Mouse (Mus musculus): ENCODE data around the gene Mvb12b.
A peak's percentile ranks its signal among the peaks of the same experiment; 100 is the strongest.

Gene Mvb12b

DNA sequence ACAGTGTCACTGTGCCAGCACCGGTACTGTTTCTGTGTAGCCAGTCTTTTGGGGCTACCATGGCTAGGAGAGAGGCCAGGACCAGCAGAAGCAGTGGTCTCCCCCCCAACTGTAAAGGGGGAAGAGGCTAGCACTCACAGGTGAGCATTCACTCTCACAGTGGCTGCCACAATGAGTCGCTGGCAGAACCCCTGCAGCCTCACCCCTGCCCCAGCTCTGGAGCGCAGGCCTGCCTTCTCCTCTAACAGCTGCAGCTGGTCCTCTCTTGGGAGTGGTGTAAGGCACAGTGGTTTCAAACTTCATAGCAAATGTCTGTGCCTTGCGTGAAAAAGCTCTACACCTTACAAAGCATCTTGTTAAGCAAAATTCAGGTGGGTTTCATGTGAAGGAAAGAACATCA, 70.7 kb downstream of the Mvb12b start:
- ATAC-seq (ENCODE audit: low TSS enrichment) = no peak

DNA sequence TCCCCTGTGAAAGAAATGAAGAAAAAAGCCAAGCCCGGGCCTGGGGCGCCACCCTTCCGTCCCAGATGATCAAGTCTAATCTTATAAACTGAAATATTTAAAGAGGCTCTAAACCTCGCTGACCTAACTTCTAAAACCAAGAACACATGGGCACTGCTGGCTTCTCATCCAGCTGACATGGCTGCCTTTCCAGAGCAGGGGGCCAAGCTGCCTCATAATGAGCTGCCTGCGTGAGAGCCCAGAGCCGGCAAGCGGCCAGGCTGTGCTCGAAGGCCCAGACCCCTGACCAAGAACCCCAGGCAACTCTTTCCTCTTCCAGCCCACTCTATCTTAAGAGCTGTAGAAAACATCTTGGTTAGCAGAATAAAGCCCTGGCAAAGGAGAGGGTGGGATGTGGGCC, 73.2 kb downstream of the Mvb12b start:
- no peak for ATAC-seq (ENCODE audit: low TSS enrichment)

DNA sequence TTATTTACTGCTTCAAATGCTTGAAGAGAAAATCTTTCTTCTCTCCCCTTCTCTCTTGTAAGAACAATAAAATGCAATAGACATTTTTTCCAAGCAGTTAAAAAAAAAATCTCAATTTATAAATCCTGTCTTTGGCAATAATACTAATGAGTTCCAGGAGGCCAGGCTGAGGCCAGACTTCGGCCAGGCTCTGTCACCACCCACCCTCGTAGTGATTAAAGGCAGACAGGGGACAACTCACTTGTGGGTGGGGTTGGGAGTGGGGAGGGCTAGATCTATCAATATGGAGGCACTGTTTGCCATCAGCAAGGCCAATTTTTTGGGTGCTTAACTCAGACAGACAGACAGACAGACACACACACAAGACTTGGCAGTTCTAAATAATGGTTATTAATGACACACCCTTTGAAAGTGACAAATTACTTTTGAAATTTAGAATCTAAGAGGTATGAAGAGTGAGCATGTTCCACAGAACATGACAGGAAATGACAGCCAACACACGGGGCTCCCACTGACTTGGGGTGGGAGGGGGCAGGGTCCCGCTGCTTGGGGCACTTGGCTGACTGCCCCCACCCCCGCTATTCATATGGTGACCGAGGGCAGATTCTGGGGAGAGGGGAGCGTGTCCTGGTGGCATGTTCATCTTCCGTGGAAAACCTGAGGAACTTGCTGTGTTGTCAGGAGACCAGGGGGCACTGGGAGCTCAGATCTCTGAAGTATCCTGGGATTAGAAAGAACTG, 74.1 kb downstream of the Mvb12b start:
- no peak for ATAC-seq (ENCODE audit: low TSS enrichment)

DNA sequence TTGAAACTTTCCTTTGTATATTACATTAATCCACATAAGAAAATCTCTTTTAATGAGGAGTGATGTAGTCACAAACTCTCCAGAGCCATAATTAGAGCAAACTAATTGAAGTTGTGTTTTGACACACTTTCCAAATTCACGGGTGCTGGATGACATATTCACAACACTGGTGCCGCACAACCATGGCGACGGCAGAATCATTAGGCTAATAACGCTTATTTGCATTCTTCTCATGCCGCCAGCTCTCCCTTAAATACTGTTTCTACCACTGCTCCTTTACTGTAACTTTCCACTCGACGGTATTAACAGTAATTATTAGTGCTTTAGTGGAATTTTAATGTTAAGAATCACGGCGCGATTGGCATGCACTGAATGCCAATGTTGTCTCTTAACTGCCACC, 74.8 kb downstream of the Mvb12b start:
- ATAC-seq (ENCODE audit: low TSS enrichment) = no peak

DNA sequence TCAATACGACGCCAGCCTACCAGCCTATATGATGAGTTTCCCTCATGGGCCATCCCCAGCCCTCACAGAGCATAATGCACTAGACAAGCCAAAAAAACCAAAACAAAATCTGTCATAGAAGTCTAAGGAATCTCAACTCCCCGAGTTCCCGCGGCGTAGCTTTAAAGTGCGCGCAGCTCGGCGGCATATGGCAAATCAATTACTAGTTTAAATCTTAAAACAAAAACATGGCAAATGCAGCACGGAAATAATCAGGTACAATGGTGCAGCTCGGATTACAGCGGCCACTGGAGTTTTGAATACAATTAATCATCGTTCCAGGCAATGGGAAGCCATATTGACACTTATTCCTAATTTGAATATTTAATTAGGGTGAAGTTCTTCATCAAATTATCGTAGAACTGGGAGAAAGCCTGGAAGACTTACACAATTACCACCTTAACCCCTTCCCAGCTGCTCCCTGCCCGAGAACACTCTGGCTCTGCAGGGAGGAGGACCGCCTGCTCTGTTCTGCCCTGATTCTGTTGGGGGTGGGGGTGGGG, 76.3 kb downstream of the Mvb12b start:
- ATAC-seq (ENCODE audit: low TSS enrichment) = no peak

DNA sequence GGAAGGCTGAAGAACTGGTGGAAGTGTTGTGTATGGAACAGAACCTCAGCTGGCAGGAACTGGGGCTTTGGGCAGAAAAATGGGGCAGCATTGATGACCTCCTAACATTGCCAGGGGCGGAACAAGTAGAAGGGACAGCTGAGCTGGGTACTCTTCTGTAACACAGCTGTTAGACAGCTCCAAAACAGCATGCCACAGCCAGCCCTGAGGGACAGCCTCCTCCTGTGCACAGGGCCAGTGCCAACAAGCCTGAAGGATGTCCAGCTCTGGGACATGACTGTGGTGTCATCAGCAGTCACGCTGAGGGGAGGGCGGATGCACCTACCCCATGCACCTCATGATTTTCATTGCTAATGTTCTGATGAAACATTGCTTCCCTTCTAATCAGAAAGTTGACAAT, 78.7 kb downstream of the Mvb12b start:
- ATAC-seq (ENCODE audit: low TSS enrichment) = no peak

DNA sequence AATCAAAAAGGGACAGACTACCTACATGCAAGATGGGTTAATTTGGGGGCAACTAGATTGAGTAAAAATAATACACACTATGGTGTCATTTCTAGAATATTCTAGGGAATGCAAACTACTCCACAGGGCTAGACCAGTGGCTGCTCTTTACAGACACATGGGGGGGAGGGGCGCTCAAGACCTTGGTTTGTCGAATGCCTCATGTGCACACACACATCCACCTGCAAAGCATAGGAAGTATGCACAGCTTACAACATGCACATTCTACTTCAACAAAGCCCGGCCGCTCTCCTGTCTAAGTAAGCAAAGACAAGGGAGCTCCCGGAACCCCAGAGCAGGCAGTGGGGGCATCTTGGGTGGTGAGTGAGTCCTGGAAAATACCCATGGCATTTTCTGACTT, 79.7 kb downstream of the Mvb12b start:
- ATAC-seq (ENCODE audit: low TSS enrichment) = no peak

DNA sequence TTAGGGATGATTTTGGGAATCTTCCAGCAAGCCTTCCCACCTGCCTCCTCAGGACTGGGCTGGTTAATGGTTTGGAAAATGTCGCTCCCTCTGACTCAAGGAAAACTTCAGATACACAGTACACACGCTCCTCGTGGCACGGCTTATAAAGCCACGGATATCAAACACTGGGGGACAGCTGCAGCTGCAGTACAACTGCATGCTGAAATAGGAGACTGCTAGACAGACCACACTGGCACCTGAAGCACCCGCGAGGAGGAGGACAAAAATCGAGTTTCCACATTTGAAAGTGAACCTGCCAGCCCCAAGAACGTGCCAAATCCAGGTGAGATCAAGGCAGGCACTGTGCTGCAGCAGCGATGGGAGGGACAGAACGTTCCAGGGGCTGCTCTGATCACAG, 82.1 kb downstream of the Mvb12b start:
- no peak for ATAC-seq (ENCODE audit: low TSS enrichment)

DNA sequence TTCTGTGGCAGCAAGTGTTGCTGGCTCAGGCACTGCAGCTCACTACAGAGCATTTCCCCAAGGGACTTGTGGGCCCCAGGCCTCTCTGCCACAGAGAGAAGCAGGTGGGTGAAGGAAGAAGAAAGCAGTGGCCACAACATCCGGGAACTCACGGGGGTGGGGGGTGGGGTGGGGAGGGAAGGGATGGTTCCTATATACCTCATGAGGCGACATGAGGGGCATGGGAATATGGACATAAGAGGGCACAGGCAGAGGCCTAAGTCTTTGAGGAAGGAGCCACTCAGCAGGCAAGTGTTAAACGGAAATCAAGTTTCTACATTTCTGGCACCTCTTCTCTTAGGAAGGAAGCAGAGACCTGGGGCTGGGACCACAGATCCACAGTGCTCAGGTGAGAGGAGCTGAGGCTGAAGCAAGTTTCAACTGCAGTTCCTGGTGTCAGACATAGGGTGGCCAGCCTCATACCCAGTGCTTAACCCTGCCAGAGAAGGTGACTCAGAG, 84.0 kb downstream of the Mvb12b start:
- no peak for ATAC-seq (ENCODE audit: low TSS enrichment)

DNA sequence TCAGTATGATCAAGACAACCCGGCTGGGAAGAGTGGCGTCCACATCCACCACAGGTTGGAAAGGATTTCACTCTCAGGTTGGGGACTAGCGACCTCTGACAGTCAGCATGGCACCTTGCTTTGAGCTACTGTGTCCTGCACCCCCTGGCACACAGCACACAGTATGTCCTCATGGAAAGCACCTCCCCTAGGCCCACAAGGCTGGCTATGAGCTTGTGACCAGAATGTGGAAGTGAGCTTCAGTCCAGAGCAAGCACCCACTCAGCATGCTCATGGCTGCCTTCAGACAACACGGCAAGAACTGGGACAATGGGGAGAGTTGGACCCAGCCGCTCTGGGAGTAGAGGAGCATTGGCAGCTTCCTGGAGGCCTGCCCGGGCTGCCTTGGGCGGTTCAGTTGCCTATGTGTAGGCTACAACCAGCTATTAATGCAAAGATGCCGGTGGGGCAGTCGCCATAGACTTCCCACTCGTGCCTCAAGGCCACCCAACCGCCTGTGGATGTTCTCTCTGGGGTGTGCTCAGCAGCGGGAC, 84.6 kb downstream of the Mvb12b start:
- ATAC-seq (ENCODE audit: low TSS enrichment) = peak; percentile 42; the same call in 1 of the 2 replicates

DNA sequence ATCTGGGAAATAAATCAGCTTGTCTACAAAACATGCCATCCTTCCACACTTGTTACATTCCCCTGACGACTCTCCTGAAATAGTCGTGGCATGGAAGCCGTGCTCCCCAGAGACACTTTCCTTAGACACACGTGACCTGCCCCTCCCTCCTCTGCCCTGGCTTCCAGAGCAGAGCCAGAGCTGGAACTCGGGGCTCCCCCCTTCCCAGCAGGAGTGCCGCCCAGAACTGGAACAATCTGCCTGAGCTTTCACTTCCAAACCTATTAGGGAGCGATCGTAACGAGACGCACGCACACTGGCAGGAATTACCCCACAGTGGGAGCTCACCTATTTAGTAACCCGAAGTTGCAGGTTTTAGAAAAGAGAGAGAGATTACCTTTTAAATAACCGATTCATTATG, 86.0 kb downstream of the Mvb12b start:
- ATAC-seq (ENCODE audit: low TSS enrichment) = 0 out of 2 replicates have a peak, but pooled peaks have one; percentile 25

DNA sequence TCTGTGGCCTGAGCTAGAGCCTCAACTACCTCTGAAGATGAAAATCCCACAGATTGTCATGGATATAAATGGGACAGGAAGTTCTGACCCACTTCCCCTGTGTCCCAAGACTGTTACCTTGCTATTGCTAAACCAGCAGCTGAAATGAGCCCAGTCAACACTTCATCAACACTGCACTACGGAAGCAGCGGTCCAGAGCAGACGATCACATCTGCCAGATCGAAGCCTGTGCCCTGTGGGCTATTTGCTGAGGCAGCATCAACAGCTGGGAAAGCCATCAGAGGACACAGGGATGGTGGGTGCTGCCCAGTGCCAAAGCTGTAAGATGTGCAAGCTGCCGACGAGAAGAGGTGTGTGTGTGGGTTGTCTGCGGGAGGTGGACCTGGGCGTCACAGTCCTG, 86.4 kb downstream of the Mvb12b start:
- no peak for ATAC-seq (ENCODE audit: low TSS enrichment)

DNA sequence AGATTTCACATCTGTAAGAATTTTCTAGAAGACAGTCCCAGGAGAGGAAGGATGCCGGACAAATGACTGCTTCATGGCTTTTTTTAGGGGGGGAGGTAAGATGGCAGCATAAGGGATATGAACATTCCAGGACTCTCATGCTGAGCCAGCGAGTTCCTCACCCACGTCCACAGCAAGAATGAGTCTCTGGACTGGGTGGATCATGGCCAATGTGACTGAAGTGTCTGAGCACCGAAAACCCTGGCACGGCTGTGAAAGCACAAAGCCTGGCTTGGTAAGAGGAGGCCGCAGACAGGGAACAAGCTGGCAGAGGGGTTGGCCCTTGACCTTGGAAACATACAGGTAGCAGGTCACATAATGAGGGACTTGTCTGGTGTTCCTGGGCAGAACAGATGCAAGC, 87.5 kb downstream of the Mvb12b start:
- ATAC-seq (ENCODE audit: low TSS enrichment) = peak; percentile 38; the same call in 1 of the 2 replicates

DNA sequence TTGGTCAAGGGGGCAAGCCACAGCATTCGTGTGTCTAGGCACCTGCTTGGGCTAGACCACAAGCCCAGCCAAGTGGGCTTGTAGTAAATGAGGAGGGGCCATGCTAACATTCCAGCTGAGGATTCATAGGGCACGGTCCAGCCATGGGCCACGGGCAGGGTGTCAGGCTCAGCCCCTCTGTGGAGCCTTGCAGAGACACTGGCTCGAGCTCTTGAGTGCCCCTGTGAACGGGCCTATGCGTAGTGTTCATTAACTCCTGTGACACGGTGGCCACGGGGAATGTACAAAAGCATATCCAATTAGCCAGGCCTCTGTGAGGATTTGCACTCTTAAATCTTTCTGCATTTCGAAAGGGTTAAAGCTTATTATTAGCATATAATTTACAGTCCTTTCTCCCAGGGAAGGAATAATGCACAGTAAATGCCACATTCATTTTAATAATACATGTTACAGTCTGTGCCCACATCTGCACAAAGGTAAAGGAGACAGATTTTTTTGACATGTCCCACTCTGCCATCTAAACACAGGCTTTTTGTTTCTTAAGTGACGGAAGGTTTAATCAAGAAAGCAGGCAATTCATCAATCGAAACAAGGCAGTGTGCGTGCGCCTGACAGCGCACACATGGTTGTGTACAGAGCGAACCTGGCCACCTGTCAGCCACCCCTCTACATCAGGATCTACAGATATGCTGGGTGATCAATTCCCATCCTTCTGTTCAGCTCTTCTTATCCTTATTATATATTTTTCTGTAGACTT, 91.9 kb downstream of the Mvb12b start:
- no peak for ATAC-seq (ENCODE audit: low TSS enrichment)

DNA sequence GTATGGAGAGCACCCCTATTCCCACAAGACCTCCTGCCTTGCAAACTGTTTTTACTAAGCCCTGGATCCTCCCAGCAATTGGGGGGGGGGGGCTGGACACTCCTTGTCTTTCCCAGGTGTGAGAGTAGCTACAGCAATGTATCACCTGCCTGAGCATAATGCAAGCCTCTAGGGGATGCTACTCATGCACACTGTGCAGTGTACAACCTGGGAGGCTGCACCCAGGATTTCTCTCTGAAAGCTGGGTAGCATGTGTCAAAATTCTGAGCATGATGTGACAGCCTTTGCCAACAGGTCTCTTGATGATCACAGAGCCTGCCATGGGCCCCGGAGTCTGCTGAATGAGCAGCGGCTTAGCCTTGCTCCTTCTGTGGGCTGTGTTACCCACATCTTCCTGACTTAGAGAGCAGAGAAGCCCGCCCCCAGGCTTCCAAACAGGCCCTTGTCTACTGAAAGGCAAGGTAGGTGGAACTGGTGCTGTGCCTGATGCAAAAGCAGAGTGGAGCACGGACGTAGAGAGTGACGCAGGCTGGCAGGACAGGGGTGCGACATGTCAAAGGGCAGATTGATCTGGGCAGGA, 92.7 kb downstream of the Mvb12b start:
- peak; percentile 76 for ATAC-seq (ENCODE audit: low TSS enrichment)

DNA sequence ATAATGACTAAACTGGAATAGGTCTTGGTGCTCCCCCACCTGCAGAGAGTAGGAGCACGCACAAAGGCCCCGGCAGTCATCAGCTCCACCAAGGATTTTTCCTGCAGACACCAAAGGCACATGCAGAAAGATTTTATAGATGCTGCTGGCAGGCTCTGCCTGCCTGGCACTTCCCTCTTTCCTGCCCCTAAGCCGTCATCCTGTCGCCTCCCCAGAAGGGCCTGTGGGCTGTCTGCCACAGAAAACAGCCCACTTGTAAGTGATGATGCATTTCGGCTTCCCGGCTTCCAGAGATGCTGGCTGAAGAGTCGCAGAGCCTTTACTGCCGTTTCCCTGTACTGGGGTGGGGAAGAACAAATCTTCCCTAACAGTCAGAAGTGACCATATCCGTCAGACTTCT, 93.3 kb downstream of the Mvb12b start:
- ATAC-seq (ENCODE audit: low TSS enrichment) = peak; percentile 94

DNA sequence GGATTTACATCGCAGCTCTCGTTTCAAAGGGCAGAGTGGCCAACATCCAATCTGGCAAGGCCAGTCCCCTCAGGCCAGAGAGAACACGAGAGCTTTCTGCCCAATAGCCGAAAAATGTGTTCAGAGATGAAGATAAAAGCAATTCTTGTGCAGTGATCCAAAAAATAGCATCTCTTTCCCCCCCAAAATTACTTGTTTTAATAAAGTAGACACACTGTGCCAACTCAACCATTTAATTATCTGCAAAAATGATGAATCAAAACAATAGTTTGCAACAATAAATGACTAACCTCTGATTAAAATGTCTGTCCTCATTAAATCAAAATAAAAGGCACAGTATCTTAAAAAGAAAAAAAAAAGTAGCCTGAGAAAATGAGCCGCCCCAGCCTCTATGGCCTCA, 97.4 kb downstream of the Mvb12b start:
- ATAC-seq (ENCODE audit: low TSS enrichment) = no peak

DNA sequence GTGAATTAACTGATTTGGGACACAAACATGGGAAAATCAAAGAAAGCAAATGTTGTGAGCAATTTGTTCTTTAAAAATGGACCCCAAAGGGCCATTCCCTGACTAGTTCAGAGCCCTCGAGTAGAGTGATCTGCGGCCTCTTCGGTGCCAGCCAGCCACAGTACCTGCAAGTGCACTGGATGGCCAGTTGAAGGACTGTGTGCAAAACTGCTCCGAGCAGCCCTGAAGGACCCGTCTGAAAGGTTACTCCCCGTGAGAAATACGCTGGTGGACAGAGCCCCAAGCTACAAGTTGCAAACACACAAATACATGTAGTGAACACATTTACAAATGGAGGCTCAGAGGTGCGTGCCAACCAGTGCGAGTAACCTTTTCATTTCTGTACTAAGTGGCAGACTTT, 98.0 kb downstream of the Mvb12b start:
- no peak for ATAC-seq (ENCODE audit: low TSS enrichment)

DNA sequence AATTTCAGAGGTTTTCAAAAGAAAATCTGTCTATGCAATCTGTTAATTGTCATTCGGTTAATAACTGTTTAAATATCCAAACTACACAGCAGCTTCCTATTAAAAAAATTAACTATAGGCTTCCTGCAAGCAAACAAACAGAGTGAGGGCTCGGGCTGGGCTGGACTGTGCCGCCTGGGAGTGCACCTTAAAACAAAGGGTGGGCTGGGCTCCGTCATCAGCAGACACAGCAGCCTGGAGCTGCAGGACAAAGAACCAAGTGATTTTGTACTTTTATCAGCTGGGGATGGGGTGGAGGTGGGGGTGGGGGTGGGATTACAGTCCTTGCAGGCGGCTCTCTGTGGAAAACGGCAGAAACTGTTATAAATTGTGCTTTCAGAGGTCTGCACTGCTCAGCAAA, 98.5 kb downstream of the Mvb12b start:
- no peak for ATAC-seq (ENCODE audit: low TSS enrichment)

DNA sequence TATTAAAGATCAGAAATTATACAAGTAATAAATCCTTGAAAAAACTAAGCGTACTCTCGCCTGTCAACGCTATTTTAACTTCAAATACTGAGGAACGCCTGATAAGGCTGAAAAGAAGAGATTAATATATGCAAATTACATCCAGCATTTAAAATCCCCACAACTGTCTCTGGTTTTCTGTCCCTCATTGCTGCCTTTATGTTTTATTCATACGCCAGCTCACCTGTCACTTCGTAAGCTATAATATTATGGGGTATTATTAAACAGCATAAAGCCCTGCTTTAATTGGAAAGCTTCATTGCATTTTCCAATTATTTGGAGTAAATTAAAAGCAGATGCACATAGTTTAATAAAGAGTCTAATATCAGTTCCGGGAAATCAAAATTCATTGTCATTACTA, 98.9 kb downstream of the Mvb12b start:
- no peak for ATAC-seq (ENCODE audit: low TSS enrichment)

DNA sequence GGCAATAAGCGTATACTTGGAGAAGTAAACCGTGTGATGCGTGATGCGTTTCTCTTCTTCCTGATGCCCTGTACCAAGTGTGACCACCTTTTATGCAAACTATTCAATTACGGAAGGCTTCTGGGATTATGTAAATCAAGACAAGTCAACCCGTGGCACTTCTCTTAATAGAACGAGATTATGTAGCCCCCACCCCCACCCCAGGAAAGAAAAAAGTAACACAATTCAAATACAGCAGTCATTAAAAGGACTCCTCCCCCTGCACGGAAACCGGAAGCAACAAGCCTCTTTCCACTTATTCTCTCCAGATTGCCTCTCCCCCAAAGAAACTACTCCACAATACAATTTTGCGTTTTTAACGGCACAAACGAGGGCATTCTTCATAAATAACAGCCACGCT, 99.6 kb downstream of the Mvb12b start:
- ATAC-seq (ENCODE audit: low TSS enrichment) = no peak

DNA sequence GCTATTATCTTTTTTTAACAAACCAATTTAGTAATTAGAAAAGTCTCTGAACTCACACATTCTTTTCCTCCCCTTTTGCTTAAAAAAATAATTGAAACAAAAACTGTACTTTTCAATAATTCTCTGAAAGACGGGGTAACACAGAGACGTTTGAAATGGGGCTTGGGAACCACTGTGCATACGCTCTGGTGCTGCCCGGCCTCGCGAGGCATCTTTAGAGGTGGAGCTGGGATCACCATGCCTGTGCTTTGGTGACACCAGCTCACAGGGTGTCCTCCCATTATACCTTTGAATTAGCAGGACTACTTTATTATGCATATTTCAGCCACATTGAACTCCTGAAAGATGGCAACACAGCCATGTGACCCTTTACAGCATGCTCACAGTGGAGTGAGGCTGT, 101.7 kb downstream of the Mvb12b start:
- ATAC-seq (ENCODE audit: low TSS enrichment) = no peak

All from frontal cortex, adult (tissue).